Mouse (Mus musculus): ENCODE measurements around the gene Msl2. TPM values are rescaled to one million over a fixed set of nuclear protein-coding genes. Genes with fewer than 3 reads are reported as not detected.

Gene Msl2
- polyA plus RNA-seq, 1 experiment, result 46.1 TPM

DNA sequence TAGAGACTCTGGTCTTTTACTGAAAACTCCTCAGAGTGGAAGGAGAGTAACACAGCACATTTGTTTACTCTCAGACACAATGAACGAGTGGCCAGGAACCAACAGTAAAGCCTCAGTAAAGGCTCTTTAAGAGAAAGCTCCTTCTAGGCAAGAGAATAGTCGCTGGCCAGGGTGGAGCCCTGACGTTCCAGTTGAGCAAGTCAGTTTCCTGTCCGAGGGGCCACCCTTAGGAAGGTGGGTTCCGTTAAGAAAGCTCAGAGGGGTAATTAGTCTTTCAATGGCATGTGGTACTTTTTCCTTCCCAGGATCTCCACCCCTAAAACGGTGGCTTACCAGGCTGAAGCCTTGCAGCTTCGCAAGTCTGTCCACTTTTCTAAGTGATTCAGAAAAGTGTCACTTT lies 36.5 kb upstream of the Msl2 start:
- Histone ChIP-seq H3K4me1 (ENCODE audit: control insufficient read depth, insufficient read depth, low read length) (no peaks in the 10 kb centered on the region), H3K27ac (ENCODE audit: insufficient read depth, low read length) (no peak overlapping the region), H3K27me3 (ENCODE audit: control insufficient read depth, insufficient read depth, low read length, poor library complexity, severe bottlenecking) (no peaks in the 10 kb centered on the region), H3K4me3 (ENCODE audit: low read depth, low read length) (no peak overlapping the region), H3K9me3 (replicated peaks; ENCODE audit: control insufficient read depth, insufficient read depth, low read length, poor library complexity, severe bottlenecking) (no peaks in the 10 kb centered on the region), H3K36me3 (ENCODE audit: control insufficient read depth, insufficient read depth, low read length, poor library complexity, severe bottlenecking) (no peaks in the 10 kb centered on the region), H3K9ac (ENCODE audit: low read depth, poor library complexity, severe bottlenecking) (no peak overlapping the region)
- TF ChIP-seq CTCF (IDR thresholded peaks at IDR 0.05; ENCODE audit: low read depth, low read length) (no peak), POLR2A (IDR thresholded peaks at IDR 0.05; ENCODE audit: insufficient read depth, low read length) (no peak), EP300 (IDR thresholded peaks at IDR 0.05; ENCODE audit: insufficient read depth, low read depth, low read length) (no peak)

DNA sequence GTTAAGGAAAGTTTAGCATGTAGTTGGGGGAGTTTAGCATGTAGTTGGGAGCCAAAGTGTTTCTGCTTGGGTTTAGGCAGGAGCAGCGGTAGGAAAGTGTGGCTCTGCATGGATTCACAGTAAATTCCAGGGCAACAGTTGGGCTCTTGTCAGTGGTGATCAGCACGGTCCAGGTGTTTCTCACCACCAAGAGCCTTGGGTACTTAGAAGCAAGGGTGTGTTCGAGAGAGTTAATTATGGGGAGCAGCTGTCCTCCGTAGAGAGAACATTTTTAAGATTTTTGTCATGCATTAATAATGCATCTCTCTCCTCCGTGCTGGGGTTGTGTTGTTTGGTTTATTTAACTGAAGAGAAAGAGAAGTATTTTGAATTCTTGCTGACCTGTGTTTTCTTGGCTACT lies 35.3 kb upstream of the Msl2 start:
- no peaks in the 10 kb centered on the region for H3K27me3 ChIP-seq (ENCODE audit: control insufficient read depth, insufficient read depth, low read length, poor library complexity, severe bottlenecking)
- H3K4me3 ChIP-seq (ENCODE audit: low read depth, low read length), result no peak overlapping the region
- peaks cover 2% of the 10 kb centered on the region for H3K4me1 ChIP-seq (ENCODE audit: control insufficient read depth, insufficient read depth, low read length)
- no peaks in the 10 kb centered on the region for H3K9me3 ChIP-seq (replicated peaks; ENCODE audit: control insufficient read depth, insufficient read depth, low read length, poor library complexity, severe bottlenecking)
- TF ChIP-seq EP300 (IDR thresholded peaks at IDR 0.05; ENCODE audit: insufficient read depth, low read depth, low read length) (no peak), POLR2A (IDR thresholded peaks at IDR 0.05; ENCODE audit: insufficient read depth, low read length) (no peak), CTCF (IDR thresholded peaks at IDR 0.05; ENCODE audit: low read depth, low read length) (no peak)
- no peak overlapping the region for H3K9ac ChIP-seq (ENCODE audit: low read depth, poor library complexity, severe bottlenecking)
- H3K27ac ChIP-seq (ENCODE audit: insufficient read depth, low read length), result no peak overlapping the region
- H3K36me3 ChIP-seq (ENCODE audit: control insufficient read depth, insufficient read depth, low read length, poor library complexity, severe bottlenecking), result no peaks in the 10 kb centered on the region

DNA sequence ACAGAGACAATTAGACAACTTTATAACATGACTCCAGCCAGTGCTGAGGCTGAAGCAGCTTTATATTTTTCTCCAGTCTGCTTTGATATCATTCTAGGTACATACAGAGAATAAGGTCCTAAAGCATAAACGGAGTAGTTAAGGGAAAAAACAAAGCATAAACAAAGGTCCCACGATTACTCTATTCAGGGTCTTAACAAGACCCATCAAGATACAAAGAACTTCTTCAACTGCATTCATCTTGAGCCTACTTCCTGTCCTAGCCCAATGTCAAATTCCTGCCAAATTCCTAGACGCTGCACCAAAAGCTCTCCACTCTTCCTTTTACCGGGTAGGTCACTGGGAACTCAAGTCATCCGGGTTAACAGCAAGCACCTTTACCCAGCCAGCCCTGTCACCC lies 32.4 kb upstream of the Msl2 start:
- Histone ChIP-seq H3K9ac (ENCODE audit: low read depth, poor library complexity, severe bottlenecking) (no peak overlapping the region), H3K27me3 (ENCODE audit: control insufficient read depth, insufficient read depth, low read length, poor library complexity, severe bottlenecking) (no peaks in the 10 kb centered on the region), H3K27ac (ENCODE audit: insufficient read depth, low read length) (peak overlapping the region; percentile 81), H3K9me3 (replicated peaks; ENCODE audit: control insufficient read depth, insufficient read depth, low read length, poor library complexity, severe bottlenecking) (no peaks in the 10 kb centered on the region), H3K4me3 (ENCODE audit: low read depth, low read length) (no peak overlapping the region), H3K4me1 (ENCODE audit: control insufficient read depth, insufficient read depth, low read length) (peaks cover 2% of the 10 kb centered on the region), H3K36me3 (ENCODE audit: control insufficient read depth, insufficient read depth, low read length, poor library complexity, severe bottlenecking) (no peaks in the 10 kb centered on the region)
- no peak for TF ChIP-seq POLR2A (IDR thresholded peaks at IDR 0.05; ENCODE audit: insufficient read depth, low read length)
- TF ChIP-seq EP300 (IDR thresholded peaks at IDR 0.05; ENCODE audit: insufficient read depth, low read depth, low read length), result no peak

- peak overlapping the region; percentile 5; the same call in 1 of the 2 replicates for H3K4me3 ChIP-seq (ENCODE audit: low read depth, low read length)
- no peak overlapping the region for H3K9ac ChIP-seq (ENCODE audit: low read depth, poor library complexity, severe bottlenecking)
- H3K27me3 ChIP-seq (ENCODE audit: control insufficient read depth, insufficient read depth, low read length, poor library complexity, severe bottlenecking), result no peaks in the 10 kb centered on the region
- TF ChIP-seq CTCF (IDR thresholded peaks at IDR 0.05; ENCODE audit: low read depth, low read length) (no peak), EP300 (IDR thresholded peaks at IDR 0.05; ENCODE audit: insufficient read depth, low read depth, low read length) (0 out of 2 replicates have a peak, but pooled peaks have one; percentile 26), POLR2A (IDR thresholded peaks at IDR 0.05; ENCODE audit: insufficient read depth, low read length) (no peak)
- no peaks in the 10 kb centered on the region for H3K36me3 ChIP-seq (ENCODE audit: control insufficient read depth, insufficient read depth, low read length, poor library complexity, severe bottlenecking)
- H3K27ac ChIP-seq (ENCODE audit: insufficient read depth, low read length), result peak overlapping the region; percentile 37; the same call in 1 of the 2 replicates
- peaks cover 2% of the 10 kb centered on the region for H3K4me1 ChIP-seq (ENCODE audit: control insufficient read depth, insufficient read depth, low read length)
- no peaks in the 10 kb centered on the region for H3K9me3 ChIP-seq (replicated peaks; ENCODE audit: control insufficient read depth, insufficient read depth, low read length, poor library complexity, severe bottlenecking)
Measured at GRCm38 (mm10) chr9:101042249-101042648, 31.7 kb upstream of the Msl2 start.

- Histone ChIP-seq H3K36me3 (ENCODE audit: control insufficient read depth, insufficient read depth, low read length, poor library complexity, severe bottlenecking) (no peaks in the 10 kb centered on the region), H3K4me3 (ENCODE audit: low read depth, low read length) (no peak overlapping the region), H3K4me1 (ENCODE audit: control insufficient read depth, insufficient read depth, low read length) (peaks cover 2% of the 10 kb centered on the region), H3K9ac (ENCODE audit: low read depth, poor library complexity, severe bottlenecking) (no peak overlapping the region), H3K27me3 (ENCODE audit: control insufficient read depth, insufficient read depth, low read length, poor library complexity, severe bottlenecking) (no peaks in the 10 kb centered on the region), H3K9me3 (replicated peaks; ENCODE audit: control insufficient read depth, insufficient read depth, low read length, poor library complexity, severe bottlenecking) (no peaks in the 10 kb centered on the region), H3K27ac (ENCODE audit: insufficient read depth, low read length) (no peak overlapping the region)
- no peak for TF ChIP-seq CTCF (IDR thresholded peaks at IDR 0.05; ENCODE audit: low read depth, low read length)
- TF ChIP-seq POLR2A (IDR thresholded peaks at IDR 0.05; ENCODE audit: insufficient read depth, low read length), result no peak
- no peak for TF ChIP-seq EP300 (IDR thresholded peaks at IDR 0.05; ENCODE audit: insufficient read depth, low read depth, low read length)
Measured at GRCm38 (mm10) chr9:101045710-101046338, 28.1 kb upstream of the Msl2 start.

GRCm38 (mm10) chr9:101052007-101052406 lies 21.9 kb upstream of the Msl2 start:
- H3K4me3 ChIP-seq (ENCODE audit: low read depth, low read length), result no peak overlapping the region
- no peak overlapping the region for H3K9ac ChIP-seq (ENCODE audit: low read depth, poor library complexity, severe bottlenecking)
- H3K9me3 ChIP-seq (replicated peaks; ENCODE audit: control insufficient read depth, insufficient read depth, low read length, poor library complexity, severe bottlenecking), result no peaks in the 10 kb centered on the region
- no peaks in the 10 kb centered on the region for H3K36me3 ChIP-seq (ENCODE audit: control insufficient read depth, insufficient read depth, low read length, poor library complexity, severe bottlenecking)
- H3K27me3 ChIP-seq (ENCODE audit: control insufficient read depth, insufficient read depth, low read length, poor library complexity, severe bottlenecking), result no peaks in the 10 kb centered on the region
- no peaks in the 10 kb centered on the region for H3K4me1 ChIP-seq (ENCODE audit: control insufficient read depth, insufficient read depth, low read length)
- TF ChIP-seq CTCF (IDR thresholded peaks at IDR 0.05; ENCODE audit: low read depth, low read length), result no peak
- no peak for TF ChIP-seq EP300 (IDR thresholded peaks at IDR 0.05; ENCODE audit: insufficient read depth, low read depth, low read length)
- no peak for TF ChIP-seq POLR2A (IDR thresholded peaks at IDR 0.05; ENCODE audit: insufficient read depth, low read length)
- no peak overlapping the region for H3K27ac ChIP-seq (ENCODE audit: insufficient read depth, low read length)
